In genomic region chr3:53004406-53005114, GRCm38 (mm10) we compare ENCODE assay signal across 8 mouse cellular contexts. TPM values are rescaled to one million over a fixed set of nuclear protein-coding genes. Genes with fewer than 3 reads are reported as not detected.
A peak's percentile ranks its signal among the peaks of the same experiment; 100 is the strongest.
DNase-seq lines count a peak whose midpoint lies in the region; ATAC-seq and TF ChIP-seq lines count a peak whose summit lies in the region.

No protein-coding gene starts in this region.

- H3K27me3 ChIP-seq in forebrain, embryonic 14.5 days (replicated peaks; ENCODE audit: control insufficient read depth, insufficient read depth, low read length) = no peaks in the 10 kb centered on the region
- no peaks in the 10 kb centered on the region for H3K27me3 ChIP-seq in forebrain, embryonic 11.5 days (ENCODE audit: control insufficient read depth, insufficient read depth, low read length)
- H3K27me3 ChIP-seq in liver, embryonic 14.5 days (ENCODE audit: control insufficient read depth, insufficient read depth, low read length) = no peaks in the 10 kb centered on the region
- H3K27me3 ChIP-seq in liver, embryonic 11.5 days (replicated peaks; ENCODE audit: control insufficient read depth, insufficient read depth, low read length) = no peaks in the 10 kb centered on the region

- TF ChIP-seq EP300 in liver, embryonic 14.5 days (IDR thresholded peaks at IDR 0.05; ENCODE audit: low read depth) = no peak

- H3K9ac ChIP-seq in forebrain, embryonic 14.5 days (ENCODE audit: low read length) = no peak overlapping the region
- no peak overlapping the region for H3K9ac ChIP-seq in forebrain, embryonic 11.5 days (ENCODE audit: low read length)
- H3K9ac ChIP-seq in liver, embryonic 14.5 days (replicated peaks) = no peak overlapping the region
- H3K9ac ChIP-seq in liver, embryonic 11.5 days (ENCODE audit: low read depth, low read length) = no peak overlapping the region

- H3K4me3 ChIP-seq in forebrain, embryonic 14.5 days (ENCODE audit: low read depth, low read length) = no peak overlapping the region
- no peak overlapping the region for H3K4me3 ChIP-seq in forebrain, embryonic 11.5 days (ENCODE audit: low read depth, low read length)
- H3K4me3 ChIP-seq in liver, embryonic 14.5 days (ENCODE audit: insufficient read depth in 1 of 2, low read depth in 2 of 2, low read length in 2 of 2) = no peak overlapping the region
- H3K4me3 ChIP-seq in liver, embryonic 11.5 days (ENCODE audit: low read depth, low read length) = no peak overlapping the region

- peak; percentile 85 for DNase-seq in forebrain, embryonic 14.5 days (ENCODE audit: low spot score)
- no peak for DNase-seq in forebrain, embryonic 11.5 days (ENCODE audit: low spot score)
- DNase-seq in liver, embryonic 14.5 days (ENCODE audit: low read depth in 3 of 3, low spot score in 3 of 3) = peak in 1 of 3 experiments; percentile 12
- no peak for DNase-seq in liver, embryonic 11.5 days (ENCODE audit: low spot score)
- DNase-seq in kidney, postnatal 14 days = peak; percentile 52
- DNase-seq in thymus, postnatal 14 days = peak; percentile 36
- no peak for DNase-seq in ovary, postnatal 10 days (ENCODE audit: low spot score)

- H3K9me3 ChIP-seq in forebrain, embryonic 14.5 days (replicated peaks; ENCODE audit: control insufficient read depth, low read length) = no peaks in the 10 kb centered on the region
- no peaks in the 10 kb centered on the region for H3K9me3 ChIP-seq in forebrain, embryonic 11.5 days (ENCODE audit: control insufficient read depth, low read length)
- H3K9me3 ChIP-seq in liver, embryonic 14.5 days (ENCODE audit: control insufficient read depth, low read length) = no peaks in the 10 kb centered on the region
- no peaks in the 10 kb centered on the region for H3K9me3 ChIP-seq in liver, embryonic 11.5 days (ENCODE audit: control insufficient read depth, low read length)

- H3K36me3 ChIP-seq in forebrain, embryonic 14.5 days (ENCODE audit: control insufficient read depth, insufficient read depth, low read length) = peaks cover 68% of the 10 kb centered on the region
- no peaks in the 10 kb centered on the region; the same call in 1 of the 2 replicates for H3K36me3 ChIP-seq in forebrain, embryonic 11.5 days (ENCODE audit: control insufficient read depth, insufficient read depth, low read length)
- H3K36me3 ChIP-seq in liver, embryonic 14.5 days (replicated peaks; ENCODE audit: control insufficient read depth, insufficient read depth, low read depth) = no peaks in the 10 kb centered on the region
- peaks cover 6% of the 10 kb centered on the region; the same call in 1 of the 2 replicates for H3K36me3 ChIP-seq in liver, embryonic 11.5 days (ENCODE audit: control insufficient read depth, insufficient read depth, low read length)

- no peak overlapping the region for H3K27ac ChIP-seq in forebrain, embryonic 14.5 days (ENCODE audit: low read depth, low read length)
- no peak overlapping the region for H3K27ac ChIP-seq in forebrain, embryonic 11.5 days (ENCODE audit: low read depth, low read length)
- H3K27ac ChIP-seq in liver, embryonic 14.5 days = no peak overlapping the region
- no peak overlapping the region for H3K27ac ChIP-seq in liver, embryonic 11.5 days (ENCODE audit: low read depth, low read length)

- 78% methylated on average over 2 of the region's 2 CpGs for WGBS in forebrain, embryonic 14.5 days
- 75% methylated on average over 2 of the region's 2 CpGs for WGBS in forebrain, embryonic 11.5 days
- 58% methylated on average over 2 of the region's 2 CpGs for WGBS in liver, embryonic 14.5 days (ENCODE audit: insufficient replicate concordance)
- WGBS in liver, embryonic 11.5 days = 77% methylated on average over 2 of the region's 2 CpGs

- ATAC-seq in forebrain, embryonic 14.5 days = no peak
- ATAC-seq in forebrain, embryonic 11.5 days (replicated peaks; ENCODE audit: low FRiP score) = no peak
- ATAC-seq in liver, embryonic 14.5 days (ENCODE audit: insufficient read depth) = no peak
- no peak for ATAC-seq in liver, embryonic 11.5 days (replicated peaks; ENCODE audit: low FRiP score)
- peak; percentile 68 for ATAC-seq in activated CD4-positive, CD25-positive, alpha-beta regulatory T cell, adult 4 months

- no peaks in the 10 kb centered on the region for H3K4me1 ChIP-seq in forebrain, embryonic 14.5 days (ENCODE audit: control insufficient read depth, insufficient read depth, low read length)
- no peaks in the 10 kb centered on the region for H3K4me1 ChIP-seq in forebrain, embryonic 11.5 days (replicated peaks; ENCODE audit: control insufficient read depth, insufficient read depth, low read length)
- H3K4me1 ChIP-seq in liver, embryonic 14.5 days (replicated peaks; ENCODE audit: control insufficient read depth in 2 of 2, insufficient read depth in 2 of 2, low read length in 1 of 2) = no peaks in the 10 kb centered on the region
- no peaks in the 10 kb centered on the region for H3K4me1 ChIP-seq in liver, embryonic 11.5 days (replicated peaks; ENCODE audit: control insufficient read depth, insufficient read depth, low read length)

- no peak overlapping the region for H3K4me2 ChIP-seq in forebrain, embryonic 14.5 days (ENCODE audit: low read length)
- H3K4me2 ChIP-seq in forebrain, embryonic 11.5 days (ENCODE audit: low read depth, low read length, severe bottlenecking) = no peak overlapping the region
- H3K4me2 ChIP-seq in liver, embryonic 14.5 days (ENCODE audit: low read depth) = no peak overlapping the region
- H3K4me2 ChIP-seq in liver, embryonic 11.5 days = no peak overlapping the region

- TF ChIP-seq CTCF in liver, embryonic 14.5 days (IDR thresholded peaks at IDR 0.05; ENCODE audit: low read depth) = peak; percentile 38; the same call in 1 of the 2 replicates

RNA-seq across cellular contexts. Expression of gene Cog6, which starts 12.5 kb away (rescaled TPM):
- polyA plus RNA-seq in forebrain, embryonic 14.5 days (2014; fragmentation: Nextera tagmentation; extraction: Ambion mirVana) = 73.1 and 86.2 TPM in 2 replicates
- polyA plus RNA-seq in forebrain, embryonic 11.5 days (2014; fragmentation: Nextera tagmentation; extraction: Ambion mirVana) = 45.2 and 48.8 TPM in 2 replicates
- polyA plus RNA-seq in liver, embryonic 14.5 days (2012; rRNA removed) = 6.5 and 7.3 TPM in 2 replicates
- polyA plus RNA-seq in liver, embryonic 14.5 days (2014; fragmentation: Nextera tagmentation; extraction: Ambion mirVana) = 14.4 and 15.5 TPM in 2 replicates
- 28.7 and 34.3 TPM in 2 replicates for polyA plus RNA-seq in liver, embryonic 11.5 days (2014; fragmentation: Nextera tagmentation; extraction: Ambion mirVana)
- polyA plus RNA-seq in activated CD4-positive, CD25-positive, alpha-beta regulatory T cell, adult 4 months (2017; shearing (Covaris generic)) = 10 to 100 TPM; 17.4 to 19.5 TPM

RNA-seq across cellular contexts. Expression of gene Lhfp, which starts 36.8 kb away (rescaled TPM):
- 37.4 and 40.5 TPM in 2 replicates for polyA plus RNA-seq in forebrain, embryonic 14.5 days (2014; fragmentation: Nextera tagmentation; extraction: Ambion mirVana)
- polyA plus RNA-seq in forebrain, embryonic 11.5 days (2014; fragmentation: Nextera tagmentation; extraction: Ambion mirVana) = 24.8 and 31.4 TPM in 2 replicates
- 1.9 and 2.6 TPM in 2 replicates for polyA plus RNA-seq in liver, embryonic 14.5 days (2012; rRNA removed)
- polyA plus RNA-seq in liver, embryonic 14.5 days (2014; fragmentation: Nextera tagmentation; extraction: Ambion mirVana) = 2.6 and 2.7 TPM in 2 replicates
- 12.9 and 13.1 TPM in 2 replicates for polyA plus RNA-seq in liver, embryonic 11.5 days (2014; fragmentation: Nextera tagmentation; extraction: Ambion mirVana)
- polyA plus RNA-seq in activated CD4-positive, CD25-positive, alpha-beta regulatory T cell, adult 4 months (2017; shearing (Covaris generic)) = under 1 TPM in 1 of 2 experiments, not detected in 1; 0.42 TPM

Comparison
In these comparisons a context has a peak if more than half of its experiments do, and no peak if none do; other contexts are left out.
1. DNase-seq: peak in forebrain, embryonic 14.5 days (single experiment), kidney, postnatal 14 days (single experiment) and thymus, postnatal 14 days (single experiment); none in forebrain, embryonic 11.5 days (single experiment), liver, embryonic 11.5 days (single experiment) and ovary, postnatal 10 days (single experiment).